Mouse (Mus musculus) stomach, embryonic 15.5 days (tissue): ENCODE measurements around the gene Sema4c. TPM values are rescaled to one million over a fixed set of nuclear protein-coding genes. Genes with fewer than 3 reads are reported as not detected.

Source experiments
- ATAC-seq: fragments of 200-750 bp; cut with Nextera tagmentation; 2 replicates; pipeline ENCODE4 v1.8.0; 2017; ENCODE audit warnings: low read depth, moderate number of reproducible peaks, moderate TSS enrichment; ENCODE audit not compliant: insufficient read depth, low FRiP score
- H3K27ac ChIP-seq: fragments of 300-500 bp; sonication (generic); 2 replicates; pipeline ENCODE4 v1.5.1; 2015; ENCODE audit warnings: mild to moderate bottlenecking, inconsistent platforms
- H3K27me3 ChIP-seq: fragments of 300-500 bp; sonication (generic); replicated peaks from 2 replicates; pipeline ENCODE4 v1.6.1; 2015; ENCODE audit warnings: inconsistent platforms
- H3K36me3 ChIP-seq: fragments of 300-500 bp; sonication (generic); 2 replicates; pipeline ENCODE4 v1.6.1; 2015; ENCODE audit warnings: inconsistent platforms
- H3K4me1 ChIP-seq: fragments of 300-500 bp; sonication (generic); 2 replicates; pipeline ENCODE4 v1.6.1; 2015; ENCODE audit warnings: inconsistent platforms
- H3K4me2 ChIP-seq: fragments of 300-500 bp; sonication (generic); 2 replicates; pipeline ENCODE4 v1.6.1; 2015; ENCODE audit warnings: mild to moderate bottlenecking, inconsistent platforms
- H3K4me3 ChIP-seq: fragments of 300-500 bp; sonication (generic); replicated peaks from 2 replicates; pipeline ENCODE4 v1.5.1; 2015; ENCODE audit warnings: inconsistent platforms
- H3K9ac ChIP-seq: fragments of 300-500 bp; sonication (generic); 2 replicates; pipeline ENCODE4 v1.6.1; 2015; ENCODE audit warnings: inconsistent platforms
- H3K9me3 ChIP-seq: fragments of 300-500 bp; sonication (generic); 2 replicates; pipeline ENCODE4 v1.6.1; 2016; ENCODE audit warnings: inconsistent platforms
- WGBS: fragments of 180-500 bp; shearing (Covaris S2); methylation state at CpG from one replicate; pipeline ENCODE4 v1.1.7; 2015; 5-methylcytosine and 5-hydroxymethylcytosine counted together
- polyA plus RNA-seq: library from polyadenylated mRNA; unstranded; fragments of >200 nt; fragmentation: Nextera tagmentation; extraction: Ambion mirVana; gene quantifications from 2 replicates; pipeline ENCODE4 v1.2.1, GENCODE M21; 2015

Sema4c gene
- polyA plus RNA-seq, 1 experiment from 2014 or later = 13.6 TPM

DNA sequence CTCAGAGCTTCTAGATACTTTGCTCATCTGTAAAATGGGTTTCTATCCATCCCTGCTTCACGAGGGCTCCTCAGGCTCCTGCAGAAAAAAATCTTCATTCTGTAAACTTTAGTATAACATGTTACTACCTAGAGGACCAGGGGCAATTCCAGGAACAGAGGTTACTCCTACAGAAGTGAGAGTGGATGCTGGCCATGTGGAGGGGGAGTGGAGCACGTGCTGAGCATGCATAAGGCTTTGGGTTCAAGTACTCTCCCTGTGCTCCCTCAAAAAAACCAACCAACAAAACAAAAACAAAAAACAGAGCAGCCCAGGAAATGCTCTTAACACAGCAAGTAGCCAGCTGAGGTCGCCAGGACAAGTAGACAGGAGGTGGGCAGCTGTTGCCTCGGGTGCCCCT, 5.5 kb upstream of the Sema4c start:
- peaks cover 34% of the 10 kb centered on the region for H3K4me1 ChIP-seq
- ATAC-seq = no peak
- no peak overlapping the region for H3K9ac ChIP-seq
- no peaks in the 10 kb centered on the region for H3K36me3 ChIP-seq
- no peak overlapping the region for H3K4me3 ChIP-seq
- H3K9me3 ChIP-seq = no peaks in the 10 kb centered on the region
- no peaks in the 10 kb centered on the region for H3K27me3 ChIP-seq
- WGBS = 70% methylated on average over 4 of the region's 4 CpGs
- H3K4me2 ChIP-seq = no peak overlapping the region
- no peak overlapping the region for H3K27ac ChIP-seq

DNA sequence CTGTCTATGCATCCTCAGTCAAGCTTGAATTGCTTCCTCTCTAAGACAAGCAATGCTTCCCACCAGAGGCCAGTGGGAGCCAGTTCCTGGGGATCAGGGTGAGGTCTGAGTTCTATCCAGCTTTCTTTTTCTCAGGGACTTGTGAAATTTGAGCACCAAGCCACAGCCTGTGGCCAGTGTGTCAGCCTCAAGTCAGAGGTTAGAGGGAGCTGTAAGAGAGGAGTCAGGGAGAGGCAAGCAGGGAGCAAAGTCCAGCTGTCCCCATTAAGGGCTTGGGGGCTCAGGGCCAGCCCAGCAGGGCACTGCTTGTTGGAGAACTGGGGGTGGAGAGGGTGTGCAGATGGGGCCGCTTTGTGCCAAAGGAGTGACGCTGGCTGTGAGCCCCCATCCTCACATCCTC, 5.0 kb upstream of the Sema4c start:
- no peak overlapping the region for H3K27ac ChIP-seq
- no peaks in the 10 kb centered on the region for H3K27me3 ChIP-seq
- H3K9ac ChIP-seq = no peak overlapping the region
- 83% methylated on average over 2 of the region's 2 CpGs for WGBS
- no peaks in the 10 kb centered on the region for H3K36me3 ChIP-seq
- no peak overlapping the region for H3K4me3 ChIP-seq
- no peak for ATAC-seq
- no peaks in the 10 kb centered on the region for H3K9me3 ChIP-seq
- H3K4me2 ChIP-seq = no peak overlapping the region
- H3K4me1 ChIP-seq = peaks cover 32% of the 10 kb centered on the region

DNA sequence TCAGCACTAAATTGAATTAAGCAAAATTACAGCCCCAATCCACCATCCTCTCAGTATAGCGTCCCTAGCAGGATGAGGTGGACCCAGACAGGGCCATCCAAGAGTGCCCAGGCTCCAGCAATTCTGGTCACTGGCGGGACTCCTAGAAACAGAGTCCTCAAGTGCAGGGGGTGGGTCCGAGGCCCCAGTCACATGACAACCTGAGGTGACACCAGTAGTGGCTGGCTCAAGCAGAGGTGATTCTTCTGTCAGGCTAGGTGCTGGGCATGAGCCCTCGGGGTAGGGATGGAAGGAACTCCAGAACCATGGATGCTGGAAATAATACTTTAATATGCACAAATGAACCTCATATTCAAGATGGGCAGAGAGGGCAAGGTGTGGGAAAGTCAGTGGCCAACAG, 4.2 kb upstream of the Sema4c start:
- no peaks in the 10 kb centered on the region for H3K27me3 ChIP-seq
- H3K4me2 ChIP-seq = no peak overlapping the region
- WGBS = 75% methylated on average over 4 of the region's 4 CpGs
- no peak overlapping the region for H3K9ac ChIP-seq
- no peak overlapping the region for H3K4me3 ChIP-seq
- no peaks in the 10 kb centered on the region for H3K9me3 ChIP-seq
- ATAC-seq = no peak
- H3K4me1 ChIP-seq = peaks cover 27% of the 10 kb centered on the region
- H3K27ac ChIP-seq = no peak overlapping the region
- H3K36me3 ChIP-seq = no peaks in the 10 kb centered on the region

DNA sequence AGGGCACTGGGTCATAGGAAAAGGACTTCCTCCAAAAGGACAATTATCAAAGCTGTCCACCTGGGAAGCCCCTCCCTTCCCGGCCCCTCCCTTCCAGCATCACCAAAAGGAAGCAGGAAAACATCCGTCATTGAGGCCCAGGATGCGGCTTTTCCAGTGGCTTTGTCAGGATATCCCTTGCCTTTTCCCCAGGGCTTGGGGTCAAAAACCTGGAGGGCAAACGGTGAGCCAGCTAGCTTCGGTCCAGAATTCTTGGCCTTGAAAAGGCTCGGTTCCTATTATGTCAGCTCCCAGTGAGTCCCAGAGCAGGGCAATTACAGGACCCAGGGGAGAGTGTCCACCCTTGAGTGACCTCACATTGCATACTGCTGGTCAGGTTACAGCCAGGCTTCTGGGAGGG, 2.8 kb upstream of the Sema4c start:
- Histone ChIP-seq H3K27me3 (no peaks in the 10 kb centered on the region), H3K4me1 (peaks cover 28% of the 10 kb centered on the region), H3K9me3 (no peaks in the 10 kb centered on the region), H3K4me2 (no peak overlapping the region), H3K27ac (no peak overlapping the region), H3K36me3 (no peaks in the 10 kb centered on the region), H3K9ac (no peak overlapping the region), H3K4me3 (no peak overlapping the region)
- no peak for ATAC-seq
- 53% methylated on average over 6 of the region's 6 CpGs for WGBS

DNA sequence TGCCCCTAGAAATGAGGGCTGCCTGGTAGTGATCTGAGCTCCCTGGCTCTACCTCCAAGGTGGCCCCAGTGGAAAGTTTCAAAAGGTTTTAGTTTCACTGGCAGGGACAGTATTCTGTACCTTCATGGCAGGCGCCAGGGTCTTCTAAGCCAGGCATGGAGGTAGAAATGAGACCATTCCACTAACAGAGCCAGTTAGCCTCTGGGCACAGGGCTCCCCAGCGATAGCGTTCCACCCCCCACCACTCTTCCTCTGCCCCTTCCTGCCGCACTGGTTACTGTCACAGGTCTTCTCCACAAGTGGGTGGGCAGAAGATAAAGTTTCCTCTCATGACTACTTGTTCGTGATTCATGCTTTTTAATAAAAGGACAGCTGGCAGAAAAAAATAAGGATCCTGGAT, 1.7 kb upstream of the Sema4c start:
- H3K27me3 ChIP-seq = no peaks in the 10 kb centered on the region
- no peak overlapping the region for H3K9ac ChIP-seq
- H3K4me1 ChIP-seq = peaks cover 38% of the 10 kb centered on the region
- peaks cover 4% of the 10 kb centered on the region; the same call in 1 of the 2 replicates for H3K36me3 ChIP-seq
- H3K9me3 ChIP-seq = no peaks in the 10 kb centered on the region
- H3K27ac ChIP-seq = no peak overlapping the region; the same call in 1 of the 2 replicates
- H3K4me3 ChIP-seq = no peak overlapping the region
- no peak overlapping the region for H3K4me2 ChIP-seq
- ATAC-seq = no peak
- 69% methylated on average over 5 of the region's 5 CpGs for WGBS

DNA sequence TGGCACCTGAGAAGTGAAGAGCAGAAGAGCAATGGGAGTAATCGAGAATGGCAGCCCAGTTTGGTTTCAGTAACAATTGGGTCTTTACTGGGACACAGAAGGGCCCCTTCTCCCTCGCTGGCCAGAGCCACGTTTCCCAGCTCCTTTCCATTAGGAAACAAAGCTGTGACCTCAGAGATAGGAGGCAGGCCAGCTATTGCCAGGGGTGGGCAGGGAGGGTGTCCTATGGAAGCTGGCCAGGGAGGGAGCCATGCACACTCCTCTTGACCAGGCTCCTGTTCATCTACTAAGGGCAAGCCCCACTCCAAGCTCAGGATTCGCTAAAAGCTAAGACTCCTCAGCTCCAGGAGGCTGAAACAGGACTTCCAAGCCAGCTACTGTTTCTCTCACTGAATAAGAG, 1.1 kb upstream of the Sema4c start:
- peak overlapping the region; percentile 99; the same call in 1 of the 2 replicates for H3K27ac ChIP-seq
- no peaks in the 10 kb centered on the region for H3K9me3 ChIP-seq
- no peaks in the 10 kb centered on the region for H3K27me3 ChIP-seq
- H3K4me1 ChIP-seq = peaks cover 43% of the 10 kb centered on the region
- H3K4me3 ChIP-seq = peak overlapping the region; percentile 93
- H3K4me2 ChIP-seq = peak overlapping the region; percentile 68
- H3K36me3 ChIP-seq = peaks cover 10% of the 10 kb centered on the region; the same call in 1 of the 2 replicates
- no peak overlapping the region for H3K9ac ChIP-seq
- ATAC-seq = no peak
- WGBS = 30% methylated on average over 4 of the region's 4 CpGs

DNA sequence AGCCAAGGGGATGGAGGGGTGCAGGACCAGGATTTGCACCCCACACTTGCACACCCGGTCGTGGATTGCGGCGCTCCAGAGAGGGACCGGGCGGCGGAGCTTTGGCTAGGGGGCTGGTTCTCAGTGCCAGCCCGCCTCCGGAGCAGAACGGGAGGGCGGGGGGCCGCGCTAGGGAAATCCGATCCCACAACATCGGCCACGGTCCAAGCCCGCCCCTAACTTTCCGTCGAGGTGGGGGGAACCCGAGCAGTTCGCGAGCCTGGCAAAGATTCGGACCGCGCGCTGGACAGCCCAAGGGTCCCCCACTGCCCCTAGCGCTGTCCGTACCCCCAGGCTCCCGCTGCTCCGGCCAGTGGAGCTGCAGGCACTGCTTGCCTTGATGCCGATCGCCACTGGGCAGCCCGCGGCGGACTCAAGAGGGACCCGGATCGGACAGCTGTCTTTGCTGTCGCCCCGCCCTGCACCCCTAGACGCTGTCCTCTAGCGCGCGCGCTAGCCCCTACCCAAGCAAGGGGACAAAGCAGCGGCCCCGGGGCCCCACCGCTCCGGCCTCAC, 615 bp downstream of the Sema4c start:
- Histone ChIP-seq H3K4me3 (peak overlapping the region; percentile 93), H3K27me3 (no peaks in the 10 kb centered on the region), H3K9ac (peak overlapping the region; percentile 91), H3K27ac (peak overlapping the region; percentile 99), H3K9me3 (no peaks in the 10 kb centered on the region), H3K36me3 (peaks cover 27% of the 10 kb centered on the region), H3K4me1 (peaks cover 44% of the 10 kb centered on the region), H3K4me2 (peak overlapping the region; percentile 68)
- under 1% methylated on average over 48 of the region's 48 CpGs for WGBS
- peak; percentile 72 for ATAC-seq

DNA sequence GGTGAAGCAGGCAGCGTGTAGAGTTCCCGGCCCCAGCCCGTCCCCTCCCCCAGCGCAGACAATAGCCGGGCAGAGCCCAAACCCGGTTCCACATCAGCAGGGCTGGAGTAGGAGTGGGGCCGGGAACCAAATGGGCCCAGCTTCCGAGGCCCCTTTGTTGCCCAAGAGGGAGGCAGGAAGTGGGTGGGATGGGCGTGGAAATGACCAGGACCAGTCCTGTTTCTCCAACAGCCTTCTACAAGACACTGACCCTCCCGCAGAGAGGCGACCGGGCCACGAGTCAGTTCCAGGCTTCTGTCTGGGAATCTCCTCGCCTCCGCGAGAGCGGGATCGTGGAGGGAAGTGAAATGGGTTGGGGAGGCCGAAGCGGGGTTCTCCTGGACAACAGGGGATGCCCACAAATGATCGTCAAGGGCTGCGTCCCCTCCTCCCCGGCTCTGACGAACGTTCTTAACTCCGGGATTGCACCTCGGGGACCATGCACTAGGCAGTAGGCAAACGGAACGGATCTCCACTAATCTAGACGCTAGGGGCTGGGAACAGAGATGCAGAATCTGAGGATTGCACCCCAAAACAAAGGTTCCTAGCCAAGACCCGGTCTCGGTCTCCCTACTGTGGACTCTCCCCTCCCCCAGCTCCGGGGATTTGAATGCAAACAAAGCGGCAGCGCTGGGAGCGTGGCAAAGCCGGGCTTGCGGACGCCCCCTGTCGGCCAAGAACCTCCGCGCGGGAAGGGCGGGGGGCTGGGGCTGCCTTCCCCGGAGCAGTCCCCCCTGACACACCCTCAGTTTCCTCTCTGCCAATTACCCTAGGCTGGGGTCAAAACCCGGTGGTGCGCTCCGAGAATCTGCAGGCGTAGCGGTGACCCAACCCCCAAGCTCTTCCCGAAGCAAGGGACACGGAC, 1.3 kb downstream of the Sema4c start:
- peak overlapping the region; percentile 68 for H3K4me2 ChIP-seq
- under 1% methylated on average over 52 of the region's 52 CpGs for WGBS
- ATAC-seq = peak; percentile 54

DNA sequence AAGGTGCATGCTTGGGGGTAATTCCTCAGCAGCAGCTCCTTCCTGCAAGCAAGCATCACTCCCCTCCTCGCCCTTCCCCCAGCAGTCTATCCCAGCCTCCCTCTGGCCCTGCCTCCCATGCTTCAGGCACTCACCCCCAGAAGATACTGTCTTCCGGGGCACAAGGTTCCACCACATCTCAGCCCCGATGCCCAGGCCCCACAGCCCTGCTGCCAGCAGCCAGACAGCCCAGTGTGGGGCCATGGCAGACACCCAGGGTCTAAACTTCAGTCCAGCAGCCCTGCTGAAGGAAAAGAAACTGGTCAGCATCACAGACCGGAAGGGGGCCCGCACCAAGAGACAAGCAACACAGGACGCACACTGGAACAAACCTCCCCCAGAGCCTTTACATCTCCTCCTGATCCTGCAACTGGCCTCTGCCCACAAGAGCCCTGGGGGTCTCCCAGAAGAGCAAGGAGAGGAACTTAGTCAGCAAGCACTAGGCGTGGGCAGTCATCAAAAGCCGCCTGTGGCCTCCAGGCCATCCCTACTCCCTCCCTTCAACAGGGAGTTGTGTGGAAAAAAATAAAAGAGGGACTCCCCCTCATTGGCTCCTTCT, 2.3 kb downstream of the Sema4c start:
- peaks cover 41% of the 10 kb centered on the region for H3K4me1 ChIP-seq
- no peaks in the 10 kb centered on the region for H3K9me3 ChIP-seq
- H3K4me2 ChIP-seq = peak overlapping the region; percentile 68
- WGBS = 3% methylated on average over 8 of the region's 8 CpGs
- H3K27ac ChIP-seq = peak overlapping the region; percentile 99
- H3K27me3 ChIP-seq = no peaks in the 10 kb centered on the region
- no peak for ATAC-seq
- H3K4me3 ChIP-seq = peak overlapping the region; percentile 93
- peak overlapping the region; percentile 91 for H3K9ac ChIP-seq
- peaks cover 42% of the 10 kb centered on the region for H3K36me3 ChIP-seq

More for the DNA sequence above, 1.3 kb downstream of the Sema4c start:
- H3K9ac ChIP-seq = peak overlapping the region; percentile 91
- H3K27me3 ChIP-seq = no peaks in the 10 kb centered on the region
- no peaks in the 10 kb centered on the region for H3K9me3 ChIP-seq
- peaks cover 42% of the 10 kb centered on the region for H3K4me1 ChIP-seq
- peaks cover 34% of the 10 kb centered on the region for H3K36me3 ChIP-seq
- peak overlapping the region; percentile 99 for H3K27ac ChIP-seq
- peak overlapping the region; percentile 93 for H3K4me3 ChIP-seq

DNA sequence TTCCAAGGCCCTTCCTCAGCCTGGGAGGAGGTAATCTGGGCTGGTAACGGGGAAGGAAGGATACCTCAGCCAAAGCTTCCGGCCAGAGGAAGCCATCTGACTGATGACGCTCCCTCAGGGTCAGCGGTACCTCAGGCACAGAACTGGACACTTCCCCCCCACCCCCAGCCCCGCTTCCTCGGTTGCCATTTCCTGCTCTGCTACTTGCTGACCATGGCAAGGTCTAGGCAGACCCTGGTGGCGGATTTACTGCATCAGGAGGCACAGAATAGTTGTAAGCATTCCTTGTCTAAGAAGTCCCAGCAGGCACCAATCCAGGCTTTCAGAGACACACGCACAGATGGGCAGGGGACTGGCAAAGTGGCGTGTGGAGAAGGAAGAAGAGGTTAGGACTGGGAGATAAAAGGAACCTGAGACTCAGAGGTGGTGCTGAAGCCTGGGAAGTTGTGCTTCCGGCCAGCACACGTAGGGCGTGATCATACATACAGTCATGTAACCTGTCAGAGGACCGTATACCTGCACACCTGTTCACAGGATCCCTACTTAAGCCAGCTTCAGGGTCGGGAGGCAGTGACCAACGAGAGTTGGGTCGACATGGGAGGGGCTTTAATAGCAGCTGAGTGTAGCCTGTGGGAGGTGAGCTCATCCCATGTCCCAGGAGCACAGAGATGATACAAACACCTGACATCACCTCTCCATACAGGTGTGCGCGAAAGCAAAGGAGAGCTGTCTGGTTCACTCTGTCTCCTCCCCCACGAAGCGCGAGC, 3.3 kb downstream of the Sema4c start:
- Histone ChIP-seq H3K36me3 (peaks cover 53% of the 10 kb centered on the region), H3K9ac (0 out of 2 replicates have a peak overlapping the region, but pooled peaks have one; percentile 91), H3K4me2 (peak overlapping the region; percentile 68), H3K4me3 (peak overlapping the region; percentile 93), H3K9me3 (no peaks in the 10 kb centered on the region), H3K27me3 (no peaks in the 10 kb centered on the region), H3K4me1 (peaks cover 41% of the 10 kb centered on the region), H3K27ac (peak overlapping the region; percentile 99; the same call in 1 of the 2 replicates)
- no peak for ATAC-seq
- 62% methylated on average over 21 of the region's 21 CpGs for WGBS

DNA sequence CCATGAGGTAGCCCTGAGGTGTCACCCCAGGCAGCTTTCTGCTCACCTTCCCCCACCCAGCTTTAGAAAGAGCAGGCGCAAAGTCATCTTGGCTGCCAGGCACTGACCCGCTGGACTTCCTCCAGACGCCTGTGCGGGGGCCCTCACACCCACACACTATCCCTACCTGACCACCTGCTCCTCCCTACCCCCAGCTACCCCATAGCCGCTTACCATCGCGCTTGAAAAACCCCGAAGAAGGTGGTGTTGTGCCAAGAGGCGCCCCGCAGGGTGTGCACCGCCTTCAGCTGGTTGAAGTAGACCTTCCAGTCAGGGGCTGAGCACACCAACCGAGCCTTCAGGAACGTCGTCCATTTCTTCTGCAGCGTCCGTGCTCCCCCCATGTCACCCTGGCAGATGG, 5.6 kb downstream of the Sema4c start:
- H3K27me3 ChIP-seq = no peaks in the 10 kb centered on the region
- WGBS = 86% methylated on average over 16 of the region's 16 CpGs
- no peak for ATAC-seq
- H3K27ac ChIP-seq = no peak overlapping the region
- H3K9ac ChIP-seq = no peak overlapping the region
- no peaks in the 10 kb centered on the region for H3K9me3 ChIP-seq
- peaks cover 61% of the 10 kb centered on the region for H3K36me3 ChIP-seq
- H3K4me3 ChIP-seq = no peak overlapping the region
- no peak overlapping the region for H3K4me2 ChIP-seq
- H3K4me1 ChIP-seq = peaks cover 44% of the 10 kb centered on the region
